Mouse (Mus musculus) liver, embryonic 12.5 days (tissue): ENCODE results near the gene Ina. TPM values are rescaled to one million over a fixed set of nuclear protein-coding genes. Genes with fewer than 3 reads are reported as not detected.

Experiments used
- ATAC-seq: fragments of 200-750 bp; cut with Nextera tagmentation; 2 replicates; pipeline ENCODE4 v1.8.0; 2017; ENCODE audit warnings: moderate number of reproducible peaks, mild to moderate bottlenecking, moderate library complexity
- H3K27ac ChIP-seq: fragments of 300-500 bp; sonication (generic); 2 replicates; pipeline ENCODE4 v1.5.1; 2016; ENCODE audit warnings: mild to moderate bottlenecking
- H3K27me3 ChIP-seq: fragments of 300-500 bp; sonication (generic); replicated peaks from 2 replicates; pipeline ENCODE4 v1.6.1; 2016; ENCODE audit warnings: mild to moderate bottlenecking, moderate library complexity
- H3K36me3 ChIP-seq: fragments of 300-500 bp; sonication (generic); 2 replicates; pipeline ENCODE4 v1.6.1; 2016; ENCODE audit warnings: mild to moderate bottlenecking, moderate library complexity
- H3K4me1 ChIP-seq: fragments of 300-500 bp; sonication (generic); 2 replicates; pipeline ENCODE4 v1.6.1; 2016
- H3K4me2 ChIP-seq: fragments of 300-500 bp; sonication (generic); 2 replicates; pipeline ENCODE4 v1.6.1; 2016; ENCODE audit warnings: mild to moderate bottlenecking, moderate library complexity
- H3K4me3 ChIP-seq: fragments of 300-500 bp; sonication (generic); 2 replicates; pipeline ENCODE4 v1.5.1; 2016; ENCODE audit warnings: mild to moderate bottlenecking, moderate library complexity
- H3K9ac ChIP-seq: fragments of 300-500 bp; sonication (generic); 2 replicates; pipeline ENCODE4 v1.6.1; 2016; ENCODE audit warnings: mild to moderate bottlenecking, moderate library complexity
- H3K9me3 ChIP-seq: fragments of 300-500 bp; sonication (generic); replicated peaks from 2 replicates; pipeline ENCODE4 v1.6.1; 2016; ENCODE audit warnings: mild to moderate bottlenecking, moderate library complexity
- WGBS: fragments of 180-500 bp; shearing (Covaris S2); methylation state at CpG from one replicate; pipeline ENCODE4 v1.1.7; 2016; ENCODE audit not compliant: insufficient replicate concordance; 5-methylcytosine and 5-hydroxymethylcytosine counted together
- polyA plus RNA-seq: library from polyadenylated mRNA; unstranded; fragments of >200 nt; fragmentation: Nextera tagmentation; extraction: Ambion mirVana; gene quantifications from 2 replicates; pipeline ENCODE4 v1.2.1, GENCODE M21; 2016

Ina gene
- polyA plus RNA-seq, 1 experiment from 2014 or later, result 0.12 TPM

DNA sequence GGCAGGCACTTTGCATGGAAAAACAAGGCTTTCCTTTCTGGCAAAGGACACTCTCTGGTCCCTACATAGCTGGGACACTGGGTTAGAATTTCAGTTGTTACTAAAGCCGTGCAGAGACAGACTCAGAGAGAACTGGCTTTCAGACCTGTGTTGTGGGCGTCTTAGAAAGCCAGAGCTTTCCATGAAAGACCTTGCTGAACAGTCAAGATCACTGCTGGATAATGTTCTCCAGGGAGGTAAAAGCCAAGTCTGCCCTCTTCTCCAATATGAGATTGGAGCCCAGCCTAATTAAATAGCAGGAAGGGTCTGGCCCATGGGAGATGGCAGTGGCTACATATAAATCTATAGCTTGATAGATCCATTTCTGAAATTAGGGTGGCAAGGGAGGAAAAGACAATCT lies 3.8 kb downstream of the Ina start:
- WGBS, result 32% methylated on average over 2 of the region's 2 CpGs
- no peaks in the 10 kb centered on the region for H3K9me3 ChIP-seq
- peaks cover 18% of the 10 kb centered on the region for H3K4me1 ChIP-seq
- no peak overlapping the region for H3K27ac ChIP-seq
- peaks cover 86% of the 10 kb centered on the region for H3K27me3 ChIP-seq
- H3K9ac ChIP-seq, result no peak overlapping the region
- no peak overlapping the region for H3K4me3 ChIP-seq
- H3K4me2 ChIP-seq, result no peak overlapping the region
- H3K36me3 ChIP-seq, result no peaks in the 10 kb centered on the region
- no peak for ATAC-seq

DNA sequence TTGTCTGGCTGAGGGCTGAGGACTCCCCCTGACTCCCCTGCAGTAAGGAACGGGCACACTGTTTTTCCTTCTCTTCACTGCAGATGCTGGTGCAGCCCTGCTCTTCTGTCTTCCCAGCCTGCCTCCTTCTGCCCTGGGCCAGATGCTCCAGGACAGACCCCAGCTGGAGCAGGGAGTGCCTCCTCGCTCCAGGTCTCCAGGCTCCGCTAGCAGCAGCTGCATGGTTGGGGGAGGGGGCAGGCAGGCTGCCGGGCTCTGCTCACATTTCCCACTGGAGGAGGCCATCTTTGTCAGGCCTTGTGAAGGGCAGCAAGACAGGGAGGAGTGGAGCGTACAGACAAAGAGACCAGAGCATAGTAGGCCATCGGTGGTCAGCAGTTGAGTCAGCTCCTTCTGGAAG lies 4.8 kb downstream of the Ina start:
- Histone ChIP-seq H3K27ac (no peak overlapping the region), H3K36me3 (no peaks in the 10 kb centered on the region), H3K9ac (no peak overlapping the region), H3K4me1 (peaks cover 14% of the 10 kb centered on the region), H3K4me3 (no peak overlapping the region), H3K4me2 (no peak overlapping the region), H3K27me3 (peaks cover 83% of the 10 kb centered on the region), H3K9me3 (no peaks in the 10 kb centered on the region)
- 40% methylated on average over 6 of the region's 6 CpGs for WGBS
- ATAC-seq, result no peak

GRCm38 (mm10) chr19:47022709-47023108 lies 8.2 kb downstream of the Ina start:
- ATAC-seq, result no peak
- no peak overlapping the region for H3K4me3 ChIP-seq
- no peaks in the 10 kb centered on the region for H3K36me3 ChIP-seq
- H3K4me2 ChIP-seq, result no peak overlapping the region
- H3K27me3 ChIP-seq, result peaks cover 54% of the 10 kb centered on the region
- H3K9me3 ChIP-seq, result no peaks in the 10 kb centered on the region
- WGBS, result 47% methylated on average over 4 of the region's 4 CpGs
- H3K9ac ChIP-seq, result no peak overlapping the region
- no peak overlapping the region for H3K27ac ChIP-seq
- no peaks in the 10 kb centered on the region for H3K4me1 ChIP-seq

DNA sequence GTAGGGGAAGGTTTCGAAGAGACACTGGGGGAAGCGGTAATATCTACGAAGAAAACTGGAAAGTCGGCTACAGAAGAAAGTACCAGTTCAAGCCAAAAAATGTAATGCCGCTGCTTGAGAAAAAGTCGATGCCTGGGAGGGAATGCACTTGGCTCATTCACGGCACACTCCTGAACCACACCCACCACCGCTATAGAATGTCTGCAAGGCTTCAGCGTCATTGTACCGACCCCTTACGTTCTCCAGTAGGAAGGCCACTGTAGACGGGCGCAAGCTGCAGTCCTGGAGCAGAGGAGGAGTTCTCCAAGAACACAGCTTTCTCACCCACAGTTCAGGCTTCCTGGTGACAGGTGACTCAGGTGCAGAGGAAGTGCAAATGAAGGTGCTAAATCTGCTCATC lies 9.0 kb downstream of the Ina start:
- Histone ChIP-seq H3K4me3 (no peak overlapping the region), H3K9me3 (no peaks in the 10 kb centered on the region), H3K27me3 (peaks cover 45% of the 10 kb centered on the region), H3K4me1 (no peaks in the 10 kb centered on the region), H3K27ac (no peak overlapping the region), H3K36me3 (no peaks in the 10 kb centered on the region), H3K4me2 (no peak overlapping the region), H3K9ac (no peak overlapping the region)
- no peak for ATAC-seq
- 71% methylated on average over 13 of the region's 13 CpGs for WGBS

DNA sequence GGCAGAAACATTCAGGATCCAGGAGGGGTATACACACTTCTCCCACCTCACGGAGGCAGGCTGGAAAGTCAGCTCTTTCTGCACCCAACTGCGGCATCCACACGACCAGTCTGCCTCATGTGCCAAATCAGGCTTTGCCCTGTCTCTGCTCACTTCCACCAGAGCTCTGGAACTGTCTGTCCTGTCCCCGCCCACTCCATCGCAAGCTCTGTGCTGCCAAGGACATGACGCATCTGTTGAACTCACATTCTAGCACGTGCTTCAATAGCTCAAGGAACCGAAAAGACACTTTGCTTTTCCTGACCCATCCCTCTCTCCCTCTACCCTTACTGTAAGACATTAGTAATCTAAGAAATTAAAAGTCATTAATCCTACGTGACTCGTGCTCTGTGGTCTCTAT lies 10.5 kb downstream of the Ina start:
- no peaks in the 10 kb centered on the region for H3K4me1 ChIP-seq
- WGBS, result 70% methylated on average over 10 of the region's 10 CpGs
- peaks cover 31% of the 10 kb centered on the region for H3K27me3 ChIP-seq
- H3K9me3 ChIP-seq, result no peaks in the 10 kb centered on the region
- no peak overlapping the region for H3K4me2 ChIP-seq
- no peak overlapping the region for H3K9ac ChIP-seq
- H3K27ac ChIP-seq, result no peak overlapping the region
- no peak overlapping the region for H3K4me3 ChIP-seq
- no peaks in the 10 kb centered on the region for H3K36me3 ChIP-seq
- ATAC-seq, result no peak

GRCm38 (mm10) chr19:47026513-47026912 lies 12.0 kb downstream of the Ina start:
- peaks cover 23% of the 10 kb centered on the region for H3K27me3 ChIP-seq
- no peak overlapping the region for H3K27ac ChIP-seq
- H3K4me1 ChIP-seq, result no peaks in the 10 kb centered on the region
- no peak overlapping the region for H3K4me2 ChIP-seq
- H3K9me3 ChIP-seq, result no peaks in the 10 kb centered on the region
- 78% methylated on average over 4 of the region's 4 CpGs for WGBS
- no peak for ATAC-seq
- no peak overlapping the region for H3K4me3 ChIP-seq
- no peaks in the 10 kb centered on the region for H3K36me3 ChIP-seq
- no peak overlapping the region for H3K9ac ChIP-seq

GRCm38 (mm10) chr19:47029796-47030195 lies 15.3 kb downstream of the Ina start:
- Histone ChIP-seq H3K36me3 (peaks cover 21% of the 10 kb centered on the region), H3K9ac (no peak overlapping the region), H3K27ac (no peak overlapping the region), H3K4me3 (no peak overlapping the region), H3K9me3 (no peaks in the 10 kb centered on the region), H3K4me1 (no peaks in the 10 kb centered on the region), H3K4me2 (no peak overlapping the region), H3K27me3 (no peaks in the 10 kb centered on the region)
- ATAC-seq, result no peak
- WGBS, result 78% methylated on average over 9 of the region's 9 CpGs

DNA sequence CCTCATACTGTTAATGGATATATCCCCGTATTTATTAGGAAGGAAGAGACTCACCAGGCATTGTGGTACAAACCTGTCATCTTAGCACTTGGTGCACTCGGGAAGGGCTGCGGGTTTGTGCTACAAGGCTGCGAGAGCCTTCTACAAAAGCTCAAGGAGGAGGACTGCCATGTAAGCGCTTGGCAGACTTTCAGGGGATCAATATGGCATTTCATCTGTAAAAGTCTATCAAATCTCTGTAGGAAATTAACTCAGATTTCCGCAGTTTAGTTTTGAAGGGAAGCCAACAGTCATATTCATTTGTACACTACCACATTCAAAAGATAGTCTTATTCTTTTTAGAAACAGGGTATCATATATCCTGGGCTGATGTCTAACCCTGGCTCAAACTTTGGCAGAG lies 17.3 kb downstream of the Ina start:
- WGBS, result 82% methylated on average over 6 of the region's 6 CpGs
- Histone ChIP-seq H3K4me1 (no peaks in the 10 kb centered on the region), H3K9ac (no peak overlapping the region), H3K4me3 (no peak overlapping the region), H3K36me3 (peaks cover 38% of the 10 kb centered on the region), H3K9me3 (no peaks in the 10 kb centered on the region), H3K4me2 (no peak overlapping the region), H3K27me3 (no peaks in the 10 kb centered on the region), H3K27ac (no peak overlapping the region)
- no peak for ATAC-seq

DNA sequence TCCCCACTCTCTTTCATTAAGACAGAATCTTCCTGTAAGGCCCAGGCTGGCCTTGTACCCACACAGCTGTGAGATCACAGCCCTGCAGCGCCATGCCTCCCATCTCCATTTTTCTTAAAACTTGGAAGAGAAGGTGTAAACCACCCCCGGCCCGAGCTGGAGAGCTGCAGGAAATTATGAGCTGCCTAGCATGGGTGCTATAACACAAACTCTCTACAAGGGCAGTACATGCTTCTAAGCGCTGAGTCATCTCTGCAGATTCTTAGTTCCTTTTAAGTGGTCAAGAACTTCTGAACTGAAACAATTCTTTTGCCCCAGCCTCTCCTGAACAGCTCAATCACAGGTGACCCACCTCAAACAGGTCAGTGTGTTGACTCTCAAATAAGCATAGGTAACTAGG lies 20.4 kb downstream of the Ina start:
- Histone ChIP-seq H3K4me3 (no peak overlapping the region), H3K27me3 (no peaks in the 10 kb centered on the region), H3K9ac (no peak overlapping the region), H3K9me3 (no peaks in the 10 kb centered on the region), H3K27ac (no peak overlapping the region), H3K4me1 (no peaks in the 10 kb centered on the region), H3K36me3 (peaks cover 67% of the 10 kb centered on the region), H3K4me2 (no peak overlapping the region)
- 75% methylated on average over 4 of the region's 4 CpGs for WGBS
- ATAC-seq, result no peak

DNA sequence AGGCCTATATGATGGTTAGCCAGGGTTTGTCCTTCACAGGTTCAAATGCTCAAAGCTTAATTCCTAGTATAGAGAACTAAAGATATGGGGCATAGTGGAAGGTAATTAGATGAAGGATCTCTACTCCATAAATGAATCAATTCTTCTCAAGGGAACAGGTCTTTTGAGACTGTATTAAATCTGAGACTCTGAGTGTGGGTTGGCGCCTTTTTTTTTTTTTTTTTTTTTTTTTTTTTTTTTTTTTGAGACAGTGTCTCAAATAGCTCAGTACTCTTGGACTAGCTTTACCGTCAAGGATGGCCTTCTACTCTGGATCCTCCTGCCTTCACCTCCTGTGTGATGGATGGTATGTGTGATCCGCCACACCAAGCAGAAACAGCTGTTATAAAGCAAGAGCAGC lies 22.1 kb downstream of the Ina start:
- Histone ChIP-seq H3K4me2 (no peak overlapping the region), H3K9me3 (no peaks in the 10 kb centered on the region), H3K36me3 (peaks cover 82% of the 10 kb centered on the region), H3K4me3 (no peak overlapping the region), H3K27me3 (no peaks in the 10 kb centered on the region), H3K9ac (no peak overlapping the region), H3K27ac (no peak overlapping the region), H3K4me1 (no peaks in the 10 kb centered on the region)
- no peak for ATAC-seq
- WGBS, result 74% methylated on average over 3 of the region's 3 CpGs

- ATAC-seq, result no peak
- Histone ChIP-seq H3K4me3 (no peak overlapping the region), H3K27me3 (no peaks in the 10 kb centered on the region), H3K4me2 (no peak overlapping the region), H3K9me3 (no peaks in the 10 kb centered on the region), H3K9ac (no peak overlapping the region), H3K36me3 (peaks cover 75% of the 10 kb centered on the region), H3K27ac (no peak overlapping the region), H3K4me1 (no peaks in the 10 kb centered on the region)
- WGBS, result 82% methylated on average over 3 of the region's 3 CpGs
Measured at GRCm38 (mm10) chr19:47040720-47041473, 26.4 kb downstream of the Ina start.

GRCm38 (mm10) chr19:47043608-47044007 lies 29.1 kb downstream of the Ina start:
- Histone ChIP-seq H3K9ac (no peak overlapping the region), H3K27ac (no peak overlapping the region), H3K36me3 (peaks cover 75% of the 10 kb centered on the region), H3K9me3 (no peaks in the 10 kb centered on the region), H3K4me3 (no peak overlapping the region), H3K4me2 (no peak overlapping the region), H3K27me3 (no peaks in the 10 kb centered on the region), H3K4me1 (no peaks in the 10 kb centered on the region)
- WGBS, result 67% methylated on average over 3 of the region's 3 CpGs
- no peak for ATAC-seq

GRCm38 (mm10) chr19:47046343-47046742 lies 31.8 kb downstream of the Ina start:
- Histone ChIP-seq H3K9ac (no peak overlapping the region), H3K4me1 (peaks cover 20% of the 10 kb centered on the region), H3K4me2 (no peak overlapping the region), H3K9me3 (no peaks in the 10 kb centered on the region), H3K27me3 (no peaks in the 10 kb centered on the region), H3K4me3 (no peak overlapping the region), H3K36me3 (peaks cover 50% of the 10 kb centered on the region), H3K27ac (no peak overlapping the region)
- WGBS, result 77% methylated on average over 1 of the region's 1 CpGs
- no peak for ATAC-seq
